Mouse (Mus musculus) neural tube, embryonic 11.5 days (tissue): ENCODE results near the gene Ip6k1. TPM values are rescaled to one million over a fixed set of nuclear protein-coding genes. Genes with fewer than 3 reads are reported as not detected.

Experiments
- ATAC-seq: fragments of 200-750 bp; cut with Nextera tagmentation; 2 replicates; pipeline ENCODE4 v1.8.0; 2017; ENCODE audit warnings: moderate number of reproducible peaks, mild to moderate bottlenecking, moderate TSS enrichment, moderate library complexity; ENCODE audit not compliant: insufficient read depth, low FRiP score, low TSS enrichment
- DNase-seq: peaks from one replicate; pipeline ENCODE4 v3.0.0-alpha.2; 2015; ENCODE audit warnings: low spot score
- H3K27ac ChIP-seq: fragments of 300-500 bp; sonication (generic); 2 replicates; pipeline ENCODE4 v1.5.1; 2014; ENCODE audit warnings: low read depth, mild to moderate bottlenecking, low read length
- H3K27me3 ChIP-seq: fragments of 300-500 bp; sonication (generic); 2 replicates; pipeline ENCODE4 v1.6.1; 2014; ENCODE audit warnings: mild to moderate bottlenecking, low read length, mixed read lengths; ENCODE audit not compliant: control insufficient read depth, insufficient read depth
- H3K36me3 ChIP-seq: fragments of 300-500 bp; sonication (generic); 2 replicates; pipeline ENCODE4 v1.6.1; 2014; ENCODE audit warnings: mild to moderate bottlenecking, low read length, moderate library complexity, mixed read lengths; ENCODE audit not compliant: control insufficient read depth, insufficient read depth
- H3K4me1 ChIP-seq: fragments of 300-500 bp; sonication (generic); 2 replicates; pipeline ENCODE4 v1.6.1; 2014; ENCODE audit warnings: low read length, mixed read lengths; ENCODE audit not compliant: control insufficient read depth, insufficient read depth
- H3K4me2 ChIP-seq: fragments of 300-500 bp; sonication (generic); 2 replicates; pipeline ENCODE4 v1.6.1; 2014; ENCODE audit warnings: low read depth, mild to moderate bottlenecking, moderate library complexity
- H3K4me3 ChIP-seq: fragments of 300-500 bp; sonication (generic); 2 replicates; pipeline ENCODE4 v1.5.1; 2014; ENCODE audit warnings: low read depth, low read length
- H3K9ac ChIP-seq: fragments of 300-500 bp; sonication (generic); 2 replicates; pipeline ENCODE4 v1.6.1; 2014; ENCODE audit warnings: mild to moderate bottlenecking, low read length
- H3K9me3 ChIP-seq: fragments of 300-500 bp; sonication (generic); 2 replicates; pipeline ENCODE4 v1.6.1; 2016; ENCODE audit warnings: low read length; ENCODE audit not compliant: control insufficient read depth
- WGBS: fragments of 180-500 bp; shearing (Covaris S2); extraction: QIAGEN DNeasy Blood & Tissue Kit; methylation state at CpG from one replicate; pipeline ENCODE4 v1.1.7; 2014; 5-methylcytosine and 5-hydroxymethylcytosine counted together
- polyA plus RNA-seq: library from polyadenylated mRNA; unstranded; fragments of >200 nt; fragmentation: Nextera tagmentation; extraction: Ambion mirVana; gene quantifications from 2 replicates; pipeline ENCODE4 v1.2.1, GENCODE M21; 2014

Gene Ip6k1
- polyA plus RNA-seq, 1 experiment from 2014 or later = 45.7 TPM

DNA sequence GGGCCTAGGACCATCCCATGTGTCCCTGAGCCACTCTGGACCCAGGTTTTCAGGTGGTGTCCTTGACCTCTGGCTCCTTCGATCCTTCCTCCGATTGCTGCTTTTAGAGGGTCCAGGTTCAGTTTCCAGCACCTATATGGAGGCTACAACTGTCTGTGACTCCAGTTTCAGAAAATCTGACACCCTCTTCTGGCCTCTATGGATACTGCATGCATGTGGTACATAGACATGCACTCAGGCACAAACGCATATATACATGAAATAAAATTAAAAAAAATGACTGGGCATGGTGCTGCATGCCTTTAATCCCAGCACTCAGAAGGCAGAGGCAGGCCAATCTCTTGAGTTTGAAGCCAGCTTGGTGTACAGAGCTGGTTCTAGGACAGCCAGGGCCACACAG lies 25.6 kb downstream of the Ip6k1 start:
- H3K4me1 ChIP-seq = no peaks in the 10 kb centered on the region
- WGBS = 97% methylated on average over 3 of the region's 3 CpGs
- no peak overlapping the region for H3K4me3 ChIP-seq
- H3K27ac ChIP-seq = no peak overlapping the region
- H3K27me3 ChIP-seq = no peaks in the 10 kb centered on the region
- no peak for DNase-seq
- no peak for ATAC-seq
- H3K4me2 ChIP-seq = no peak overlapping the region
- no peaks in the 10 kb centered on the region for H3K9me3 ChIP-seq
- no peak overlapping the region for H3K9ac ChIP-seq
- H3K36me3 ChIP-seq = peaks cover 11% of the 10 kb centered on the region

DNA sequence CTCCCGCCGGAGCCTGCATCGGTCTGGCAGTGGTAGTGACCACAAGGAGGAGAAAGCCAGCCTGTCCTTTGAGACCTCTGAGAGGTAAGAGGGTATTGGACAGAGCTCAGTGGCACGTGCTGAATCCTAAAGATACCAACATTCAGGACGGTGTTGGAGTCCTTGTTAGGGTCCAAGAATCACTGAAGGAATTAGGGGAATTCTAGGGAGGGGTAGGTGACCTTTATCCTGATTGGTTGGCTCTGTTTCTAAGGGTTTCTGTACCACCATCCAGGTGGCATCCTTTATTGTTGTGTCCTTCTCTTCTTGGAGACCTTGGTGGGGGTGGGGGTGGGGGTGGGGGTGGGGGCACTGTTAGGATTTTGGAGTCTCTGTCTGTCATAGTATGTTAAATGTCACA lies 29.8 kb downstream of the Ip6k1 start:
- Histone ChIP-seq H3K36me3 (peaks cover 12% of the 10 kb centered on the region), H3K4me3 (no peak overlapping the region), H3K27me3 (no peaks in the 10 kb centered on the region), H3K9me3 (no peaks in the 10 kb centered on the region), H3K4me2 (no peak overlapping the region), H3K9ac (no peak overlapping the region), H3K4me1 (no peaks in the 10 kb centered on the region), H3K27ac (no peak overlapping the region)
- 92% methylated on average over 5 of the region's 5 CpGs for WGBS
- ATAC-seq = no peak
- DNase-seq = no peak

DNA sequence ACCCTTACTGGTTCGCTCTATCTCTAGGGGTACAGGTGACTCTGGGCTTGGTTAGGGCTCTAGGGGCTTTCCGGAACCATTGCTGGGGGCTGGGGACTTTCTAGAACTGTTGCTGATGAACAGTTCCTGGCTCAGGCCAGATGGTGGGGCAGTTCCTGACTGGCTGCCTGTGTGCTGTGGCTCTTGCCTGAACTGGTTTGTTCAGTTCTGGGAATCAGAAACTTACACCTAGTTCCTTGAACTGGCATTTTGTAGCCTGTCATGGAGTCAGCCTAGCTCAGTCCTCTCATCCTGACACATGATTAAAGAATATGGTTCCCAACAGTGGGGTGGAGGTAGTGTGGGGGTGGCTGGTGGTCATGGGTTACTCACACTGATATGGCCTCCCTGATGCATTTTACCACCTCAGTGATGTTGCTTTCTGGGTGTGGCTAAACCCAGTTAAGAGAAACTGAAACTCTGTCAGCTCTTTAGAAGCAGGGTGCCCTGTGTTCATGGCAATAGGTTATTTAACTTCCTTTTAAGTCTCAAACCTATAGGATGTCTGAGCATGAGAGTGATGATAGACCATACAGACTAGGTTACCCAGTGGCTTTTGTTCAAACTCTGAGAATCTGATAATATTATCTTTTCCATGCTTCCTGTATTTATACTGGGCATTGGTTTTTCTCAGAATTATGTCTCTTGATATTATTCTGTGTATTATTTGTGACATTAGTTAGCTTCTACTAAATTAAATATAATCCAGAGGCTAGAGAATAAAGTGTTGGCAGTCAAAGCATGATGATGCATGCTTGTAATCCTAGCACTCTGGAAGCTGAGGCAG lies 33.2 kb downstream of the Ip6k1 start:
- H3K27me3 ChIP-seq = no peaks in the 10 kb centered on the region
- no peaks in the 10 kb centered on the region for H3K9me3 ChIP-seq
- DNase-seq (no peak), ATAC-seq (no peak)
- H3K4me3 ChIP-seq = no peak overlapping the region
- no peak overlapping the region for H3K27ac ChIP-seq
- H3K4me2 ChIP-seq = no peak overlapping the region
- 92% methylated on average over 2 of the region's 2 CpGs for WGBS
- peaks cover 8% of the 10 kb centered on the region for H3K36me3 ChIP-seq
- H3K9ac ChIP-seq = no peak overlapping the region
- no peaks in the 10 kb centered on the region for H3K4me1 ChIP-seq

DNA sequence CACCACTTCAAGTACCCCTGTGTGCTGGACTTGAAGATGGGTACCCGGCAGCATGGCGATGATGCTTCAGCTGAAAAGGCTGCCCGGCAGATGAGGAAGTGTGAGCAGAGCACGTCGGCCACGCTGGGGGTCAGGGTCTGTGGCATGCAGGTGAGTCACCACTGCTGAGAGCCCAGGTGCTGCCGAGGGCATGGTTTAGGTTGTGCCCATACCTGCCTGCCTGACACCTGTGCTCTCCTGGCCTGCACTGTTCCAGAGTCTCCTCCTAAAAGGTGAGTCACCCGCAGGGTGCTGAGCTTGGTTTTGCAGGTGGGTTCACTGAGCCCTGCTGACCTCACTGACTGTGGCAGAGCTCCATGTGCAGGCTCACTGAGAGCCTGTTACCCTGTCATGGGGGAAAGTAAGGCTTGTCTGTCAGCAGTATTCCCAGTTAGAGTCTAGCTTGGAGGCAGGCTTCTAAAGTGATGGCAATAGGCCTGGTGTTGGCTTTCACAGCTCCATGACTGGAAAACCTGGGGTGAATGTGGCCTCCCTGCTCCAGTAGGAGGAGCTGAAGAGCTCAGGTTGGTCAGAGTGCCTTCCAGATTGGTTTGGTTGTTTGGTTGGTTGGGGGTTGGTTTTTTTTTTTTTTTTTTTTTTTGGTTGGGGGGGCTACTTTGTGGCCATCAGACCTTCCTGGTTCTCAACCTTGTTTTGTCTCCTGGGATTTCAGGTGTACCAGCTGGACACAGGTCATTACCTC lies 42.6 kb downstream of the Ip6k1 start:
- Histone ChIP-seq H3K4me1 (peaks cover 10% of the 10 kb centered on the region; the same call in 1 of the 2 replicates), H3K36me3 (peaks cover 30% of the 10 kb centered on the region), H3K9me3 (no peaks in the 10 kb centered on the region), H3K9ac (no peak overlapping the region), H3K27me3 (no peaks in the 10 kb centered on the region), H3K4me3 (no peak overlapping the region), H3K27ac (no peak overlapping the region), H3K4me2 (no peak overlapping the region)
- 96% methylated on average over 8 of the region's 8 CpGs for WGBS
- ATAC-seq (no peak), DNase-seq (no peak)

DNA sequence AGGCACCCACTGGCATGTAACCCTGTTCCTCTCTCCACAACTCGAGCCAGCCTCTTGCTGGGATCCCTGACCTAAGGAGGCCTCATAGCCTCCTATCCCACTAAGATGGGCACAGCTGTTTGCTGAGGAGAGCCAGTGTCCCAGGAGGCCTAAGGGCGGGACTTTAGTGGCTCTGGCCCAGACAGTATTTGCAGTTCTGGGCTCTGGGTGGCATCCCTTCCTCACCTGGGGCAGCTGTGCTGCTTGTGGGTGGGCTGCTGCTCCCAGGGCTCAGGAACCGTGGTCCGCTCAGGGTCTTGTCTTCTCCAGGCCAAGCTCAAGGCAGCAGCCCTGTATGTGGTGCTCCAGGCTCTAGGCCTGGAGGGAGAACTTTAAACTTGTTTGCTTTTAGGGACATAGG lies 44.3 kb downstream of the Ip6k1 start:
- Histone ChIP-seq H3K27ac (no peak overlapping the region), H3K9me3 (no peaks in the 10 kb centered on the region), H3K9ac (no peak overlapping the region), H3K36me3 (peaks cover 30% of the 10 kb centered on the region), H3K4me3 (no peak overlapping the region), H3K4me2 (no peak overlapping the region), H3K27me3 (no peaks in the 10 kb centered on the region), H3K4me1 (peaks cover 10% of the 10 kb centered on the region; the same call in 1 of the 2 replicates)
- WGBS = 91% methylated on average over 4 of the region's 4 CpGs
- no peak for DNase-seq
- no peak for ATAC-seq

DNA sequence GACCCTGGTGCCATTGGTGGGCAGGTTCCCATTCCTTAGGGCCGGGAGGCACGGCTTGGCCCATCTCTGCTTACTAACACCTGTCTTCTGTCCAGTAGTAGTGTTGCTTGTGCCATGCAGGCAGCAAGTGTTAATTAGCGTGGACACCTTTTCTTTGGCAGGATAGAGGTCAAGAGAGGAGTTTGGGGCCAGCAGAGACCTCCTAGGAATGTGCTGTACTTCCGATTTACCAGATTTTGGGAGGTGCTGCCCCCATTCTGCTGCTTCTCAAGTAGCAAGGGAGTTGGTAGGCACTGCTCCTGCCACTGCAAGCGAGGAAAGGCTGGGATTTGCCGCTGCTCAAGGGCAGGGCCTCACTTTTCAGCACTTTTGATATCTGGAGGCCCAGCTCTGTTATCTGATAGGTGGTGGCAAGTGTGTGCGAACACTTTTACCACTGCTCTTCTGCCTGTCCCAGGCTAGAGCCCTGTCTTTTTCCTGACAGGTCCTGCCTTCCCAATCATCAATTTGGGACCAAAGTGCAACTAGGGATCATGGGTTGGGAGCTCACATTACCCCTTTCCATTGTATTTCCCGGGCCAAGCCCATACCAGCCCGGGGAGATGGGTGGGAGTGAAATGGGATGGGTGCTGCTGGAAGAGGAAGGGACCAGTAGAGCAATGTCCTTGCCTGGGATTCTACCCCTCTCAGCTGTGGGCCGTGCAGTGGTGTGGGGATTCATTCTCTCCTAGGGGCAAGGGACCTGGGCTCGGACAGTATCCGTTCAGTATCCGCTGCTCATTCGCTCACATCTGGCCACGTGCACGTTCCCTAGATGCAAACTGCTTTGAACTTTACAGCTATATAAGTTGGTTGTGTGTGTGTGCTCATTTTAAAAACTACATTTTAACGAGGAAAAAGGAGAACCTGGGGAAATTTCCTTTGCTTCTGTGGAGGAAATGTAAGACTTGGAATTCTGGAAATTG lies 45.6 kb downstream of the Ip6k1 start:
- DNase-seq (no peak), ATAC-seq (no peak)
- Histone ChIP-seq H3K4me2 (peak overlapping the region; percentile 83), H3K4me3 (peak overlapping the region; percentile 68), H3K9ac (no peak overlapping the region; the same call in 1 of the 2 replicates), H3K4me1 (peaks cover 10% of the 10 kb centered on the region; the same call in 1 of the 2 replicates), H3K27ac (peak overlapping the region; percentile 56), H3K9me3 (no peaks in the 10 kb centered on the region), H3K27me3 (no peaks in the 10 kb centered on the region), H3K36me3 (peaks cover 21% of the 10 kb centered on the region)
- 54% methylated on average over 17 of the region's 17 CpGs for WGBS

DNA sequence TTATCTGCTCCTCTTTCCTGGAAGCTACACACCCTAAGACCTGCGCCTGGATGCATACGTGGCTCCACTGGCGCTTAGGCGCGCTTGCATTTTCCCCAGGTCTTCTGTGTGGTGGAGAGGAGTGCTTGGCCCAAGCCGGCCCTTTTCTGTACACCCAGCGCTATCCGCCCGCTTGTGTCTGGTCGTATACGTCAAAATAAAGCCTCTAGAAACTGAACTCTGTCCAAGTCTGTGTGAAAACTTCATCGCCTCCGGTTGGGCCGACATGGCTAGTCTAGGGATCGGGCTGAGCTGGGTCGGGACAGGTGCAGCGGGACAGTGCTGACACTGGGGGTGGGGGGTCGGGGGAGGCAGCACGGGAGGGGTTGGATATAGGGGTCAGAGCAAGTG lies 46.3 kb downstream of the Ip6k1 start:
- peaks cover 21% of the 10 kb centered on the region for H3K36me3 ChIP-seq
- H3K27ac ChIP-seq = peak overlapping the region; percentile 56

DNA sequence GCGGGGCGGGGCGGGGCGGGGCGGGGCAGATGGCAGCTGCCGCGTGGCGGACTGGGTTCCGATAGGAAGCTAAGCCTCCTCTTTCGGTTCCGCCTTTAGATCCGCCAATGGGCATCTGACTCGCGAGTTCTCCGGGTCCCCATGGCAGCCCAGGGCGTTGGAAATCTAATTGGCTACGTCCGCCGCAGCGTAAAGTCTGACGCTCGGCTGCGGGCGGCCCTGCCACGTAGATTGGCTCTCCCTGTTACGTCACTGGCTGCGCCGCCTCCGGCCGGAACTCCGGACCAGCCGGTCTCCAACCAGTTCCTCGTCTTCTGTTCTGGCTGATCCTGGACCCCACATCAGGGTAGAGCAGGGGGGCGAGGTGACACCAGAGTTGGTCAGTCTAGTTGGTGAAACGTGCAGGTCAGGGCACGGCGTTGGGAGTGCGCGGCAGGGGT lies 46.7 kb downstream of the Ip6k1 start, which contains the start of gene Gmppb:
TSS of gene Gmppb (plus strand) at position 227 of the 440 bp plus-strand sequence.
- no peaks in the 10 kb centered on the region for H3K9me3 ChIP-seq
- no peaks in the 10 kb centered on the region for H3K27me3 ChIP-seq
- DNase-seq (peak; percentile 97), ATAC-seq (peak; percentile 94)
- peak within 1 kb of the TSS; percentile 56 for H3K27ac ChIP-seq
- peak within 1 kb of the TSS; percentile 72 for H3K9ac ChIP-seq
- H3K4me3 ChIP-seq = peak within 1 kb of the TSS; percentile 68
- H3K4me1 ChIP-seq = peaks cover 13% of the 10 kb centered on the region
- WGBS = under 1% methylated on average over 36 of the region's 39 CpGs
- H3K36me3 ChIP-seq = peaks cover 25% of the 10 kb centered on the region
- peak within 1 kb of the TSS; percentile 83 for H3K4me2 ChIP-seq

More for the DNA sequence above, 46.3 kb downstream of the Ip6k1 start:
- WGBS = 2% methylated on average over 19 of the region's 19 CpGs
- Histone ChIP-seq H3K27me3 (no peaks in the 10 kb centered on the region), H3K9ac (peak overlapping the region; percentile 62), H3K9me3 (no peaks in the 10 kb centered on the region), H3K4me3 (peak overlapping the region; percentile 68), H3K4me1 (peaks cover 13% of the 10 kb centered on the region), H3K4me2 (peak overlapping the region; percentile 83)
- DNase-seq (peak; percentile 47), ATAC-seq (peak; percentile 61)
